Mouse (Mus musculus) adipocyte (in vitro differentiated cells): ENCODE data around the gene Daam1.

ENCODE experiments used
- DNase-seq: peaks from one replicate; pipeline ENCODE4 v3.0.0-alpha.2; 2016; ENCODE audit warnings: low spot score

Daam1 gene

GRCm38 (mm10) chr12:71997364-71997763, 166.5 kb downstream of the Daam1 start:
- DNase-seq, result no peak

GRCm38 (mm10) chr12:71998653-71999052, 167.8 kb downstream of the Daam1 start:
- peak; percentile 41 for DNase-seq

GRCm38 (mm10) chr12:71999671-72000070, 168.8 kb downstream of the Daam1 start:
- DNase-seq, result no peak

- no peak for DNase-seq
These were observed 170.9 kb downstream of the Daam1 start for GRCm38 (mm10) chr12:72001811-72002210.

GRCm38 (mm10) chr12:72005307-72005706, 174.4 kb downstream of the Daam1 start:
- DNase-seq, result no peak

- DNase-seq, result no peak
These were observed 176.8 kb downstream of the Daam1 start for GRCm38 (mm10) chr12:72007656-72008055.

GRCm38 (mm10) chr12:72009051-72009902, 178.4 kb downstream of the Daam1 start:
- no peak for DNase-seq

GRCm38 (mm10) chr12:72011404-72011803, 180.5 kb downstream of the Daam1 start:
- no peak for DNase-seq

- no peak for DNase-seq
These were observed 181.2 kb downstream of the Daam1 start for GRCm38 (mm10) chr12:72012126-72012525.

- DNase-seq, result no peak
These were observed 183.0 kb downstream of the Daam1 start for GRCm38 (mm10) chr12:72013711-72014354.

- DNase-seq, result no peak
These were observed 183.5 kb downstream of the Daam1 start for GRCm38 (mm10) chr12:72014355-72014776.

GRCm38 (mm10) chr12:72015296-72015695, 184.4 kb downstream of the Daam1 start:
- no peak for DNase-seq

GRCm38 (mm10) chr12:72020285-72020684, 189.4 kb downstream of the Daam1 start:
- no peak for DNase-seq

GRCm38 (mm10) chr12:72021543-72021942, 190.7 kb downstream of the Daam1 start:
- no peak for DNase-seq

GRCm38 (mm10) chr12:72022790-72023189, 191.9 kb downstream of the Daam1 start:
- no peak for DNase-seq

- DNase-seq, result no peak
These were observed 192.7 kb downstream of the Daam1 start for GRCm38 (mm10) chr12:72023572-72023971.

- peak; percentile 19 for DNase-seq
These were observed 194.5 kb downstream of the Daam1 start for GRCm38 (mm10) chr12:72025275-72025795.

- DNase-seq, result no peak
These were observed 200.3 kb downstream of the Daam1 start for GRCm38 (mm10) chr12:72031171-72031570.

- no peak for DNase-seq
These were observed 200.9 kb downstream of the Daam1 start for GRCm38 (mm10) chr12:72031794-72032193.

- DNase-seq, result no peak
These were observed 205.3 kb downstream of the Daam1 start for GRCm38 (mm10) chr12:72036097-72036661.

GRCm38 (mm10) chr12:72037049-72037448, 206.2 kb downstream of the Daam1 start:
- DNase-seq, result no peak

- no peak for DNase-seq
These were observed 208.0 kb downstream of the Daam1 start for GRCm38 (mm10) chr12:72038866-72039265.

GRCm38 (mm10) chr12:72039501-72039900, 208.6 kb downstream of the Daam1 start:
- DNase-seq, result no peak
